Mouse (Mus musculus) testis, adult 2 months (tissue): ENCODE results near the gene Gm20388.

ENCODE experiments used
- CTCF ChIP-seq: fragments of 200-500 bp; IDR thresholded peaks from 2 replicates; pipeline ENCODE4 v1.5.1; 2012; ENCODE audit warnings: low read depth, mild to moderate bottlenecking, inconsistent platforms, low read length, moderate library complexity; ENCODE audit not compliant: control insufficient read depth, insufficient read depth, insufficient replicate concordance
- POLR2A ChIP-seq: fragments of 200-500 bp; IDR thresholded peaks from 2 replicates; pipeline ENCODE4 v1.6.1; 2012; ENCODE audit warnings: low read depth, mild to moderate bottlenecking, inconsistent platforms, low read length, moderate library complexity; ENCODE audit not compliant: control insufficient read depth

GRCm38 (mm10) chr8:121796406-121796805, 1885.8 kb downstream of the Gm20388 start:
- TF ChIP-seq CTCF (no peak), POLR2A (no peak)
